Mouse (Mus musculus) urinary bladder, postnatal 25 days (tissue): ENCODE measurements at regions not wholly inside any gene's neighbourhood (a gene's known extent, or its start where the extent isn't known, plus 50 kb on each side); places are given as distances from the start of the nearest gene placed in this dataset.
"Not testable (repeated sequence)": the region's sequence is repeated elsewhere in the genome, so short reads cannot be mapped to it uniquely, and the experiment has no call there.

Experiments used
- DNase-seq: peaks from one replicate; pipeline ENCODE4 v3.0.0; 2022; ENCODE audit warnings: low spot score

- DNase-seq: no peak
Measured at GRCm38 (mm10) chr6:95058017-95058416, 59.0 kb upstream of the Kbtbd8 start.

- DNase-seq: no peak
Measured at GRCm38 (mm10) chr6:95056222-95056621, 60.8 kb upstream of the Kbtbd8 start.

DNA sequence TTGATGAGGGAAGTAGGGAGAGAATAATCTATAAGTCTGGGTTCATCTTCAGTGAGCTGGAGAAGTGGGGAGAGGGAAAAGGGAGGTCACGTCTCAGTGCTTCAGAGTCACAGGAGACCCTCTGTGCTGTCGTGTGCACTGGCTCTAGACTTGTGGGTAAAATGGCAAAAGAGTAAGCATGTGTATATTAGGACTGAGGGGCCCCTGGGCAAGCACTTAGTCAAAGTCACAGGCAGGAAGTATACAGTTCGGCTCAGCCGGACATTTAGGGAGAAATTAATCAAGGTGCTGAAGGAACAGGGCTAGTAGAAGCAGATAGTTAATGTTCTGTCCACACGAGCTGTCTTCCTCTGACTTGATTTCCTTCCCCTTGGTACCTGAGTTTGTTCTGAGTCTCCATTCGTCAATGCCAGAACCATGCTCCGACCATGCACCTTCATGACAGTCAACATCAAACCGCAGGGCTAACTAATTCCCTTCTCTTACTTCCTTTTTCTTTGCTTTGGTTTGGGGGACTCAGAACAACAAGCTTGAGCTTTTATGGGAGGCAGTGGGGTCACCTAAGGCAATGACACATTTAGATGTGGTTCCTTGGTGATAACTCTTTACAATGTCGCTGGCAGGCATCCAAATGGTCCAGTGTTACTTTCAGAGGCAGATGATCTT, 63.2 kb upstream of the Kbtbd8 start:
- DNase-seq: no peak

GRCm38 (mm10) chr6:95041351-95041750, 75.7 kb upstream of the Kbtbd8 start:
- DNase-seq: not testable (repeated sequence)

DNA sequence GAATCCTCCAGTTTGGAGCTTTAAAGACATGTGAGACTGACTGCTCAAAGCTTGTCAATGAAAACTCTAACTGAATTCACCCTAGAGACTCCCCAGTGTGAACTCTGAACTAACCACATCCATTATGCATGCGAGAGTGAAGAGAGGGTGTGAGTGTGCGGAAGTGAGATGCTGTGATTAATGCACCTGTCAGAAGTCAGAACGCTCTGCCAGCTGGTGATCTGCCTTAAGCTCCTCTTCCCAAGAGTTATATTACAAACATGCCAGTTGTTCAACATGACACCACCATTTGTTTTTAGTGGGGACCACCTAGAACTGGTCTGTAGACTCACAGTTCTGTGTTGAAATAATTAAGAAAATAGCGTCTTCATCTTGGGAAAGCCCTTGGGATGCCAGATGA, 92.8 kb upstream of the Kbtbd8 start:
- no peak for DNase-seq

DNA sequence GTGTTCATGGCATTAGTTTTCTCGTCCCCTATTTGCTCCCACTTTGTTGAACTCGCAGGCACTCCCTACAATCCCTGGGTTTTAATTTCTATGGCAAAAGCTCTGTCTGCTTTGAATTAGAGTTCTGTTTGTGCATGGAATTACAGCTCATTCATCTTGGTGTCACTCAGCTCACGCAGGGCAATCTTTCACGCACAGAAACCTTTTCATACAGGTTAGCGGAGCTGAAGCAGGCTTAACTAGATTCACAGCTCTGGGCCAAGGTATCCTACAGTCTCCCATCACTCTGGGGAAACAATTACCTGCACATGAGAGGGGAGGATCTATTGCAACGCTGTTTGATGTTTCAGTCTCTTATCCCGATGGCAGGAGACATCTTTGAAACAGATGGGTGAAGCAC, 95.3 kb upstream of the Kbtbd8 start:
- DNase-seq: no peak

- DNase-seq: no peak
Measured at GRCm38 (mm10) chr6:95017911-95018310, 99.1 kb upstream of the Kbtbd8 start.

- DNase-seq: no peak
Measured at GRCm38 (mm10) chr6:95017484-95017883, 99.6 kb upstream of the Kbtbd8 start.

GRCm38 (mm10) chr6:95013096-95013495, 103.9 kb upstream of the Kbtbd8 start:
- DNase-seq: no peak

GRCm38 (mm10) chr6:95006485-95006884, 110.6 kb upstream of the Kbtbd8 start:
- DNase-seq: no peak

DNA sequence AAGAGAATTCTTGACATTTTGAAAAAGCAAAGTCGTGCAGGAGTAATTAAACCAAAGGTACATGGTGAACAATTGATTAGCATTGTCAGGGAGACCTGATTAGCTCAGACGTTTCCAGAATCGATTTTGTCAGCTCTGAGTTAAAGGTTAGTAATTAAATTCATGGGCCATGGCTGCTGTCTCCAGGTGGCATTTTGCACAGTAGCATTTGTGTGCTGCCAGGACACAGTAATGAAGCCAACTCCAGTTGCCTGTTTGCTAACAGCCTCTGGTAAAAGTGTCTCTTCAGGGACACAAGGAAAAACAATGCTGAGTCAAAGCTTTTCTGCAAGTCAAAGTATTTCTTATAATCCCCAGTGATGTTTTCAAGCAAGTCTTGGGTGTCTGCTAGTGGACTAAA, 113.3 kb upstream of the Kbtbd8 start:
- no peak for DNase-seq

DNA sequence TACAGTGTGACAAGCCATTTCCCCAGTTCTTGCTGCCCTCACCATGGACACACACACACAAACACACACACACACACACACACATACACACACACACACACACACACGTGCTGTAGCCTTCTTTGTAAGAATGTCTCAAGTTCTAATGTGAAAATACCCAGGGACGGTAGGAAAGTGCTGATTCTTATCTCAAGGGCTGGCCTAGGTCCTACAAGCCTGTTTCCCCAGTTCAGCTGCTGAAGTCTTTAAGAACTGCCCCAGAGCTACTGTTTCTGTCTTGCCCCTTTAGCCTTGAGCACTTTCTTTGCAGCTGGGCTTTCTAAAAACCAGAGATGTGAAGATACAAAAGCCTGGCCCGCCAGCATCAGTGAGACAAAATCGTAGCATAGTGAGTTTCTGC, 117.5 kb upstream of the Kbtbd8 start:
- no peak for DNase-seq

- DNase-seq: no peak
Measured at GRCm38 (mm10) chr6:94999002-94999401, 118.0 kb upstream of the Kbtbd8 start.

DNA sequence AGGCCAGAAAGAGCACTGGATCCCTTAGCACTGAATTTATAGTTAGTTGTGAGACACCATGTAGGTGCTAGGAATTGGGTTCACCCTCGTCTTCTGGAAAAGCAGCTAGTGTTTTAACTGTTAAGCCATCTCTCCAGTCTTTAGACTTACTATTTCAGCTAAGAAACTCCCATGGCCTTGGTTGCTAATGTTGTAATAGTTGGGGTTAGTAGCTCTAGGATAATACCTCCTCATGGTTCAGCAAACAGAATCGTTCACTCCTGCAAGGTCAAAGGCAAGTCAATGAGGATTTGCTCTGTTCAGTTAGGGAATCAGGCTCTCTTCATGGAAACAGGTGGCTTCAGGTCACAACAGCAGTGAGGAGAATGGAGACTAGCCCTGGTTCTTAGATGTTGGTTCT, 118.7 kb upstream of the Kbtbd8 start:
- DNase-seq: no peak

DNA sequence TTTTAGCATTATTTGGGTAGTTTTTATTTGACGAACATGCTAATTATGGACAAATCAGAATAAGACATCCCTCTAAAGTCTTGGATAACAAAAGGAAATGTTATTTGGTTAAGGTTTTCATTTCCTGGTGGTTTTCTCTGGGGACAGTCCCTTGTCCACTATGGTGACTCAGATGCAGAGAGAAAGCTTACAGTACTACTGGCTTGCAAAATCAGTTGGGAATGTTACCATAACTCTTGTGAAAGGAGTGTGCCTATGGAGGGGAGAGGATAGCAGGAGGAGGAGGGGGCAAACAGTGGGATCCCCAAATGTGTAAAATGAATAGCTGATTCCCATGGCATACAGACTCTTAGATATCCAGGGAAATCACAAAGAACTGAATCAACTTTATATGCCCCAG, 122.7 kb upstream of the Kbtbd8 start:
- no peak for DNase-seq

GRCm38 (mm10) chr6:94987427-94987826, 129.6 kb upstream of the Kbtbd8 start:
- no peak for DNase-seq

GRCm38 (mm10) chr6:94986346-94986745, 130.7 kb upstream of the Kbtbd8 start:
- peak; percentile 3 for DNase-seq

- DNase-seq: no peak
Measured at GRCm38 (mm10) chr6:94984411-94984895, 132.6 kb upstream of the Kbtbd8 start.

DNA sequence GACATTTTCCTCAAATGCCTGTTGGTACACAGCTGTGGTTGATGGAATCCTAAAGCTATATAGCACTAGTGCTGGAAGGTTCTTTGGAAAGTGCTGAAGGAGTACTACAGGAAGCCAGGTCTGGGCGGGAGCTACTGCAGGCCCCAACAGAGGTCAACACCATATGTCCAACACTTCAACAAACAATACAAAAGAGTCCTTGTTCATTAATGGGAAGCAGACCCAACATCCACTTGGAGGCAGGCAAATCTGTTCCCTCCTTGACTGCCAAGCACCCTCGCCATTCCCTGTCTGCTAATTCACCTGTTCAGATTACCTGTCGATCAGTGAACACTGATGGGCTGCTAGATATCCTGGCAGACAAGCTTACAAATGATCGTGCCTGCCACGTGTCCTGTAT, 148.4 kb upstream of the Kbtbd8 start:
- DNase-seq: no peak

- DNase-seq: no peak
Measured at GRCm38 (mm10) chr6:94966962-94967361, 150.1 kb upstream of the Kbtbd8 start.

- DNase-seq: no peak
Measured at GRCm38 (mm10) chr6:94963204-94963603, 153.8 kb upstream of the Kbtbd8 start.

DNA sequence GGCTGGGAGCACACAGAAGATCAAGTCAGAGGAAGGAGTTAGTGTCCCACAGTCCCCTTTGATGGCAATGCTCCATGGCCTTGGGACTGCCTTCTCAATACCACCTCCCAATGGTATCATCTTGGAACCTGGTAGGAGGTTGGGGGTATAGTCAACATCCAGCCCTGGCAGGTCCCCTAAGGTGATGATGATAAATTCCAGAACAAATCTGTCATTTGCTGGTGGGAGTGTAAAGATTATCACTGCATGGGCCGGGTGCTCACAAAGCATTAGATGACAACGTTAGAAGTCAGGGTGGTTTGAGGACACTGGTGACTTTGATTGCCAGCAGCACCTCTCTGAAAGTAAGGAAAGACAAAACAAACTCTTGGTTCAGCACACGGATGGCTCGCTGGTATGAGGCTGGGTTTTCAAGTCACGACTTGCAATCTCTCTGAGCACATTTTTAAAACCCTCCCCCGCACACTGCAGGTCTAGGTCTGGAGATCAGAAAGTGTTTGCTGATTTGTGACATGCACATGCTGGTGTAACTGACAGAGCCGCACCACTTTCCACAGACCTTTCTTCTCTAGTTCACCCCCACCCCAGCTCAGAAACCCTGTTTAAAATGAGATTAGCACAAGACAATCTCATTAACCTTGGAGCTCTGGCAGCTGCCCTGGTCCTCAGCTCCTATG, 154.5 kb upstream of the Kbtbd8 start:
- no peak for DNase-seq

DNA sequence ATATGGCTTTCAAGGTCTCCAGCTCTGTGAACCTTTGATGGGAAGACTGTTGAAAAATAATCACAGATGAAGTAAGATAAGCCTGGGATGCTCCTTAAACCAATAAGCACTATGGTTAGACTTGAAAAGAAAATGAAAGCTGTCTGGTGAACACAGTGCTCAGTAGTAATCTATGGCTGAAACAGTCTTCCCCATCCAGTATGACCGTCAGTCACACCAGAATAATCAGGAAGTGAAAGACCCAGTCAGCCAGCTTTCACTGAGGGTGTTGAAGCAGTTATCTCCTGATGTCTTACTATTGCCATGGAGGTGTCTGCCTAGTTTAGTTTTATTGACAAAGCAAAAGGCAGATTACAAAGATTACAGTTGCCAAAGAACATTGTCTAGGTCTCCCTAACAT, 155.2 kb upstream of the Kbtbd8 start:
- DNase-seq: no peak

- no peak for DNase-seq
Measured at GRCm38 (mm10) chr6:94957990-94958389, 159.1 kb upstream of the Kbtbd8 start.
